Mouse (Mus musculus) embryonic facial prominence, embryonic 13.5 days (tissue): Measurements from ENCODE around the gene Kif21a. TPM values are rescaled to one million over a fixed set of nuclear protein-coding genes. Genes with fewer than 3 reads are reported as not detected.
A peak's percentile ranks its signal among the peaks of the same experiment; 100 is the strongest.

Experiments used
- ATAC-seq: fragments of 200-750 bp; cut with Nextera tagmentation; 2 replicates; pipeline ENCODE4 v1.8.0; 2017; ENCODE audit warnings: low read depth; ENCODE audit not compliant: insufficient number of reproducible peaks, insufficient read depth, low FRiP score, low TSS enrichment
- H3K27ac ChIP-seq: fragments of 300-500 bp; sonication (generic); 2 replicates; pipeline ENCODE4 v1.5.1; 2015; ENCODE audit warnings: moderate library complexity, mild to moderate bottlenecking, inconsistent platforms
- H3K27me3 ChIP-seq: fragments of 300-500 bp; sonication (generic); 2 replicates; pipeline ENCODE4 v1.6.1; 2015; ENCODE audit warnings: mild to moderate bottlenecking, inconsistent platforms
- H3K36me3 ChIP-seq: fragments of 300-500 bp; sonication (generic); 2 replicates; pipeline ENCODE4 v1.6.1; 2015; ENCODE audit warnings: mild to moderate bottlenecking, inconsistent platforms
- H3K4me1 ChIP-seq: fragments of 300-500 bp; sonication (generic); 2 replicates; pipeline ENCODE4 v1.6.1; 2015; ENCODE audit warnings: inconsistent platforms
- H3K4me2 ChIP-seq: fragments of 300-500 bp; sonication (generic); 2 replicates; pipeline ENCODE4 v1.6.1; 2015; ENCODE audit warnings: moderate library complexity, mild to moderate bottlenecking, inconsistent platforms
- H3K4me3 ChIP-seq: fragments of 300-500 bp; sonication (generic); 2 replicates; pipeline ENCODE4 v1.5.1; 2015; ENCODE audit warnings: mild to moderate bottlenecking, inconsistent platforms
- H3K9ac ChIP-seq: fragments of 300-500 bp; sonication (generic); 2 replicates; pipeline ENCODE4 v1.6.1; 2015; ENCODE audit warnings: mild to moderate bottlenecking, inconsistent platforms
- H3K9me3 ChIP-seq: fragments of 300-500 bp; sonication (generic); 2 replicates; pipeline ENCODE4 v1.6.1; 2016; ENCODE audit warnings: inconsistent platforms
- WGBS: fragments of 180-500 bp; shearing (Covaris S2); methylation state at CpG from one replicate; pipeline ENCODE4 v1.1.7; 2015; ENCODE audit warnings: mixed read lengths; 5-methylcytosine and 5-hydroxymethylcytosine counted together
- polyA plus RNA-seq: library from polyadenylated mRNA; unstranded; fragments of >200 nt; fragmentation: Nextera tagmentation; extraction: Ambion mirVana; gene quantifications from 2 replicates; pipeline ENCODE4 v1.2.1, GENCODE M21; 2015

Gene Kif21a
- polyA plus RNA-seq, 1 experiment from 2014 or later = 7.9 TPM

- H3K36me3 ChIP-seq = no peaks in the 10 kb centered on the region
- peak overlapping the region; percentile 85 for H3K9ac ChIP-seq
- no peaks in the 10 kb centered on the region for H3K4me1 ChIP-seq
- ATAC-seq = peak; percentile 38; the same call in 1 of the 2 replicates
- no peaks in the 10 kb centered on the region for H3K9me3 ChIP-seq
- H3K4me2 ChIP-seq = peak overlapping the region; percentile 100
- H3K27me3 ChIP-seq = no peaks in the 10 kb centered on the region
- H3K4me3 ChIP-seq = peak overlapping the region; percentile 91
- WGBS = under 1% methylated on average over 47 of the region's 47 CpGs
- peak overlapping the region; percentile 62 for H3K27ac ChIP-seq
Observed at GRCm38 (mm10) chr15:91048951-91049495, 725 bp downstream of the Kif21a start.

- H3K9me3 ChIP-seq = no peaks in the 10 kb centered on the region
- no peak for ATAC-seq
- WGBS = 86% methylated on average over 11 of the region's 11 CpGs
- no peak overlapping the region for H3K4me3 ChIP-seq
- no peak overlapping the region for H3K27ac ChIP-seq
- H3K27me3 ChIP-seq = no peaks in the 10 kb centered on the region
- H3K4me2 ChIP-seq = no peak overlapping the region
- no peak overlapping the region for H3K9ac ChIP-seq
- H3K36me3 ChIP-seq = no peaks in the 10 kb centered on the region
- no peaks in the 10 kb centered on the region for H3K4me1 ChIP-seq
Observed at GRCm38 (mm10) chr15:91047627-91048026, 2.1 kb downstream of the Kif21a start.

- no peak overlapping the region for H3K9ac ChIP-seq
- no peak overlapping the region for H3K27ac ChIP-seq
- no peaks in the 10 kb centered on the region for H3K27me3 ChIP-seq
- H3K9me3 ChIP-seq = no peaks in the 10 kb centered on the region
- ATAC-seq = no peak
- 66% methylated on average over 8 of the region's 8 CpGs for WGBS
- H3K4me1 ChIP-seq = no peaks in the 10 kb centered on the region
- H3K4me3 ChIP-seq = no peak overlapping the region
- H3K4me2 ChIP-seq = no peak overlapping the region
- no peaks in the 10 kb centered on the region for H3K36me3 ChIP-seq
Observed at GRCm38 (mm10) chr15:91046506-91046905, 3.2 kb downstream of the Kif21a start.

GRCm38 (mm10) chr15:91043263-91043662 lies 6.5 kb downstream of the Kif21a start:
- Histone ChIP-seq H3K36me3 (no peaks in the 10 kb centered on the region), H3K4me1 (no peaks in the 10 kb centered on the region), H3K27me3 (no peaks in the 10 kb centered on the region), H3K9ac (no peak overlapping the region), H3K4me2 (no peak overlapping the region), H3K27ac (no peak overlapping the region), H3K4me3 (no peak overlapping the region), H3K9me3 (no peaks in the 10 kb centered on the region)
- no peak for ATAC-seq
- 87% methylated on average over 4 of the region's 4 CpGs for WGBS

- Histone ChIP-seq H3K27ac (no peak overlapping the region), H3K4me3 (no peak overlapping the region), H3K9me3 (no peaks in the 10 kb centered on the region), H3K27me3 (no peaks in the 10 kb centered on the region), H3K4me1 (no peaks in the 10 kb centered on the region), H3K9ac (no peak overlapping the region), H3K4me2 (no peak overlapping the region), H3K36me3 (no peaks in the 10 kb centered on the region)
- ATAC-seq = no peak
- WGBS = 71% methylated on average over 5 of the region's 5 CpGs
Observed at GRCm38 (mm10) chr15:91038860-91039259, 10.9 kb downstream of the Kif21a start.

- Histone ChIP-seq H3K27ac (no peak overlapping the region), H3K4me1 (no peaks in the 10 kb centered on the region), H3K4me3 (no peak overlapping the region), H3K27me3 (no peaks in the 10 kb centered on the region), H3K36me3 (no peaks in the 10 kb centered on the region), H3K4me2 (no peak overlapping the region), H3K9me3 (no peaks in the 10 kb centered on the region), H3K9ac (no peak overlapping the region)
- 44% methylated on average over 4 of the region's 4 CpGs for WGBS
- no peak for ATAC-seq
Observed at GRCm38 (mm10) chr15:91034090-91034489, 15.7 kb downstream of the Kif21a start.

- no peak overlapping the region for H3K9ac ChIP-seq
- no peak for ATAC-seq
- H3K4me1 ChIP-seq = peaks cover 1% of the 10 kb centered on the region; the same call in 1 of the 2 replicates
- no peak overlapping the region for H3K27ac ChIP-seq
- H3K4me3 ChIP-seq = no peak overlapping the region
- WGBS = 77% methylated on average over 6 of the region's 6 CpGs
- H3K36me3 ChIP-seq = no peaks in the 10 kb centered on the region
- H3K9me3 ChIP-seq = no peaks in the 10 kb centered on the region
- no peak overlapping the region for H3K4me2 ChIP-seq
- H3K27me3 ChIP-seq = no peaks in the 10 kb centered on the region
Observed at GRCm38 (mm10) chr15:91033529-91033928, 16.2 kb downstream of the Kif21a start.

GRCm38 (mm10) chr15:91028962-91029361 lies 20.8 kb downstream of the Kif21a start:
- Histone ChIP-seq H3K36me3 (no peaks in the 10 kb centered on the region), H3K9ac (no peak overlapping the region), H3K4me2 (no peak overlapping the region), H3K27me3 (no peaks in the 10 kb centered on the region), H3K9me3 (no peaks in the 10 kb centered on the region), H3K4me1 (peaks cover 4% of the 10 kb centered on the region; the same call in 1 of the 2 replicates), H3K27ac (peak overlapping the region; percentile 60), H3K4me3 (no peak overlapping the region)
- WGBS = 81% methylated on average over 10 of the region's 10 CpGs
- ATAC-seq = no peak

GRCm38 (mm10) chr15:91028494-91028893 lies 21.3 kb downstream of the Kif21a start:
- no peak for ATAC-seq
- 33% methylated on average over 10 of the region's 10 CpGs for WGBS
- H3K27ac ChIP-seq = peak overlapping the region; percentile 60
- 0 out of 2 replicates have a peak overlapping the region, but pooled peaks have one; percentile 0 for H3K9ac ChIP-seq
- H3K4me2 ChIP-seq = no peak overlapping the region
- H3K4me3 ChIP-seq = no peak overlapping the region
- H3K9me3 ChIP-seq = no peaks in the 10 kb centered on the region
- H3K27me3 ChIP-seq = no peaks in the 10 kb centered on the region
- H3K4me1 ChIP-seq = peaks cover 4% of the 10 kb centered on the region; the same call in 1 of the 2 replicates
- no peaks in the 10 kb centered on the region for H3K36me3 ChIP-seq

GRCm38 (mm10) chr15:91022276-91022675 lies 27.5 kb downstream of the Kif21a start:
- no peaks in the 10 kb centered on the region for H3K27me3 ChIP-seq
- H3K9ac ChIP-seq = no peak overlapping the region
- no peak overlapping the region for H3K4me2 ChIP-seq
- no peak for ATAC-seq
- H3K9me3 ChIP-seq = peaks cover 5% of the 10 kb centered on the region; the same call in 1 of the 2 replicates
- H3K4me1 ChIP-seq = peaks cover 14% of the 10 kb centered on the region
- WGBS = 80% methylated on average over 8 of the region's 8 CpGs
- no peak overlapping the region for H3K4me3 ChIP-seq
- H3K27ac ChIP-seq = no peak overlapping the region
- no peaks in the 10 kb centered on the region for H3K36me3 ChIP-seq

- no peak overlapping the region for H3K4me3 ChIP-seq
- H3K4me2 ChIP-seq = no peak overlapping the region
- H3K9ac ChIP-seq = no peak overlapping the region
- H3K36me3 ChIP-seq = no peaks in the 10 kb centered on the region
- peaks cover 5% of the 10 kb centered on the region; the same call in 1 of the 2 replicates for H3K9me3 ChIP-seq
- no peak overlapping the region for H3K27ac ChIP-seq
- H3K4me1 ChIP-seq = peaks cover 17% of the 10 kb centered on the region
- WGBS = 42% methylated on average over 3 of the region's 3 CpGs
- no peaks in the 10 kb centered on the region for H3K27me3 ChIP-seq
- no peak for ATAC-seq
Observed at GRCm38 (mm10) chr15:91018861-91019187, 30.9 kb downstream of the Kif21a start.

GRCm38 (mm10) chr15:91018161-91018860 lies 31.4 kb downstream of the Kif21a start:
- H3K4me2 ChIP-seq = peak overlapping the region; percentile 19
- no peak overlapping the region for H3K4me3 ChIP-seq
- H3K27ac ChIP-seq = no peak overlapping the region
- no peak overlapping the region for H3K9ac ChIP-seq
- peak; percentile 39; the same call in 1 of the 2 replicates for ATAC-seq
- H3K9me3 ChIP-seq = peaks cover 5% of the 10 kb centered on the region; the same call in 1 of the 2 replicates
- peaks cover 17% of the 10 kb centered on the region for H3K4me1 ChIP-seq
- no peaks in the 10 kb centered on the region for H3K27me3 ChIP-seq
- 27% methylated on average over 9 of the region's 9 CpGs for WGBS
- no peaks in the 10 kb centered on the region for H3K36me3 ChIP-seq
